Mouse (Mus musculus) midbrain, embryonic 16.5 days (tissue): ENCODE data around the gene Gm853. TPM values are rescaled to one million over a fixed set of nuclear protein-coding genes. Genes with fewer than 3 reads are reported as not detected.

Experiments used
- ATAC-seq: fragments of 200-750 bp; cut with Nextera tagmentation; 2 replicates; pipeline ENCODE4 v1.8.0; 2017; ENCODE audit warnings: moderate TSS enrichment
- H3K27ac ChIP-seq: fragments of 300-500 bp; sonication (generic); 2 replicates; pipeline ENCODE4 v1.5.1; 2014; ENCODE audit warnings: mild to moderate bottlenecking, low read length, mixed read lengths
- H3K27me3 ChIP-seq: fragments of 300-500 bp; sonication (generic); 2 replicates; pipeline ENCODE4 v1.6.1; 2014; ENCODE audit warnings: low read depth, low read length, mixed read lengths; ENCODE audit not compliant: control insufficient read depth, insufficient read depth
- H3K36me3 ChIP-seq: fragments of 300-500 bp; sonication (generic); 2 replicates; pipeline ENCODE4 v1.6.1; 2014; ENCODE audit warnings: mild to moderate bottlenecking, low read length, moderate library complexity, mixed read lengths; ENCODE audit not compliant: control insufficient read depth, insufficient read depth
- H3K4me1 ChIP-seq: fragments of 300-500 bp; sonication (generic); 2 replicates; pipeline ENCODE4 v1.6.1; 2014; ENCODE audit warnings: mild to moderate bottlenecking, low read length, mixed read lengths; ENCODE audit not compliant: control insufficient read depth, insufficient read depth
- H3K4me2 ChIP-seq: fragments of 300-500 bp; sonication (generic); 2 replicates; pipeline ENCODE4 v1.6.1; 2014; ENCODE audit warnings: mild to moderate bottlenecking, low read length, mixed read lengths
- H3K4me3 ChIP-seq: fragments of 300-500 bp; sonication (generic); 2 replicates; pipeline ENCODE4 v1.5.1; 2014; ENCODE audit warnings: low read depth, mild to moderate bottlenecking, low read length, moderate library complexity, mixed read lengths
- H3K9ac ChIP-seq: fragments of 300-500 bp; sonication (generic); 2 replicates; pipeline ENCODE4 v1.6.1; 2014; ENCODE audit warnings: low read depth, low read length, mixed read lengths
- H3K9me3 ChIP-seq: fragments of 300-500 bp; sonication (generic); replicated peaks from 2 replicates; pipeline ENCODE4 v1.6.1; 2014; ENCODE audit warnings: mild to moderate bottlenecking, low read length, mixed read lengths; ENCODE audit not compliant: control insufficient read depth, poor library complexity, severe bottlenecking
- WGBS: fragments of 180-500 bp; shearing (Covaris S2); extraction: QIAGEN DNeasy Blood & Tissue Kit; methylation state at CpG from one replicate; pipeline ENCODE4 v1.1.7; 2014; 5-methylcytosine and 5-hydroxymethylcytosine counted together
- polyA plus RNA-seq: library from polyadenylated mRNA; unstranded; fragments of >200 nt; fragmentation: Nextera tagmentation; extraction: Ambion mirVana; gene quantifications from 2 replicates; pipeline ENCODE4 v1.2.1, GENCODE M21; 2015

The Gm853 gene
- polyA plus RNA-seq, 1 experiment from 2014 or later = not detected

DNA sequence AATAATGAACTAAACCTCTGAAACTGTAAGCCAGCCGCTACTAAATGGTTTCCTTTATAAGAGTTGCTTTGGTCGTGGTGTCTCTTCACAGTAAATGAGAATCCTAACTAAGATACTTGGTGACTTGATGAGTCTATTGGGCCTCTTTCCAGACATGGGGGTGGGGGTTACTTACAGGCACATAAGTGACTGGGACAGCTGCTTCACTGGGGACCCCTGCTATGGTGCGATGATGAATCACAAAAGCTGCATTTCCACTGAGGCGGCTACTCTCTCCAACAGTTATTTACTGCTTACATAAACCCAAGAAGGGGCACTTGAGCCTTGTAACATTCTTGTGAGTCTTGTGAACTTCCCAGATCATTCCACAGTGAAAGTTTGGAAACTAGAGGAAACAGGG lies 15.4 kb upstream of the Gm853 start:
- Histone ChIP-seq H3K27ac (no peak overlapping the region), H3K27me3 (no peaks in the 10 kb centered on the region), H3K4me1 (no peaks in the 10 kb centered on the region), H3K4me3 (no peak overlapping the region), H3K36me3 (no peaks in the 10 kb centered on the region), H3K4me2 (no peak overlapping the region), H3K9me3 (no peaks in the 10 kb centered on the region), H3K9ac (no peak overlapping the region)
- WGBS = 85% methylated on average over 4 of the region's 4 CpGs
- ATAC-seq = no peak

- no peaks in the 10 kb centered on the region for H3K27me3 ChIP-seq
- H3K9me3 ChIP-seq = no peaks in the 10 kb centered on the region
- H3K4me2 ChIP-seq = no peak overlapping the region
- ATAC-seq = no peak
- H3K27ac ChIP-seq = no peak overlapping the region
- H3K4me1 ChIP-seq = no peaks in the 10 kb centered on the region
- no peak overlapping the region for H3K9ac ChIP-seq
- H3K4me3 ChIP-seq = no peak overlapping the region
- no peaks in the 10 kb centered on the region for H3K36me3 ChIP-seq
- WGBS = 50% methylated on average over 8 of the region's 8 CpGs
Observed at GRCm38 (mm10) chr4:130236361-130236760, 14.2 kb upstream of the Gm853 start.

DNA sequence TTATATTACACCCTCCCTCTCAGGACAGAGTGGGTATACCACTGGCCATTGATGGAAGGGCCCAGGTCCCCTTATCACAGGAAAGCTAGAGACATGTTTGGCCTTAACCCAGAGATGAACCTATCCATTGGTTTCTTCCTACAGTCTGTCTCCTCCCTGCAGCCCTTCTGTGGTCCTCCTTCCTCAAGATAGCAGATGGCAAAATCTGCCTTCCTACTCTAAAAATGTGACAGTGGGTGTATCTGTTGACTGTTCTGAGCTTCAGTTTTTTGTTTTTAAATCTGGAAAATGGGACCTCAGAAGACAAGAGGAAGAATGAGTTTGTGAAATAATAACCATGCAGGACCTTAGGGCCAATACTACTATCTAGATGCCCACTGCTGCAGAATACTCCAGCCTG lies 1.9 kb upstream of the Gm853 start:
- Histone ChIP-seq H3K4me3 (no peak overlapping the region), H3K4me2 (no peak overlapping the region), H3K4me1 (no peaks in the 10 kb centered on the region), H3K9ac (no peak overlapping the region), H3K27ac (no peak overlapping the region), H3K9me3 (no peaks in the 10 kb centered on the region), H3K36me3 (no peaks in the 10 kb centered on the region), H3K27me3 (no peaks in the 10 kb centered on the region)
- ATAC-seq = no peak

- H3K27me3 ChIP-seq = no peaks in the 10 kb centered on the region
- H3K9ac ChIP-seq = no peak overlapping the region
- H3K4me1 ChIP-seq = no peaks in the 10 kb centered on the region
- no peaks in the 10 kb centered on the region for H3K9me3 ChIP-seq
- H3K27ac ChIP-seq = no peak overlapping the region
- H3K4me2 ChIP-seq = no peak overlapping the region
- H3K4me3 ChIP-seq = no peak overlapping the region
- no peaks in the 10 kb centered on the region for H3K36me3 ChIP-seq
- no peak for ATAC-seq
- WGBS = 84% methylated on average over 9 of the region's 9 CpGs
Observed at GRCm38 (mm10) chr4:130220176-130220575, 2.0 kb downstream of the Gm853 start.

GRCm38 (mm10) chr4:130215392-130215791 lies 6.8 kb downstream of the Gm853 start:
- no peaks in the 10 kb centered on the region for H3K4me1 ChIP-seq
- no peaks in the 10 kb centered on the region for H3K9me3 ChIP-seq
- no peak for ATAC-seq
- no peak overlapping the region for H3K4me3 ChIP-seq
- no peaks in the 10 kb centered on the region for H3K36me3 ChIP-seq
- no peaks in the 10 kb centered on the region for H3K27me3 ChIP-seq
- H3K9ac ChIP-seq = no peak overlapping the region
- H3K4me2 ChIP-seq = no peak overlapping the region
- H3K27ac ChIP-seq = no peak overlapping the region
- whole genome bisulfite sequencing = 95% methylated on average over 8 of the region's 8 CpGs

GRCm38 (mm10) chr4:130213857-130214256 lies 8.3 kb downstream of the Gm853 start:
- no peaks in the 10 kb centered on the region for H3K4me1 ChIP-seq
- no peak overlapping the region for H3K4me3 ChIP-seq
- WGBS = 81% methylated on average over 10 of the region's 10 CpGs
- no peak for ATAC-seq
- no peaks in the 10 kb centered on the region for H3K36me3 ChIP-seq
- H3K9me3 ChIP-seq = no peaks in the 10 kb centered on the region
- no peaks in the 10 kb centered on the region for H3K27me3 ChIP-seq
- no peak overlapping the region for H3K4me2 ChIP-seq
- H3K27ac ChIP-seq = no peak overlapping the region
- no peak overlapping the region for H3K9ac ChIP-seq

DNA sequence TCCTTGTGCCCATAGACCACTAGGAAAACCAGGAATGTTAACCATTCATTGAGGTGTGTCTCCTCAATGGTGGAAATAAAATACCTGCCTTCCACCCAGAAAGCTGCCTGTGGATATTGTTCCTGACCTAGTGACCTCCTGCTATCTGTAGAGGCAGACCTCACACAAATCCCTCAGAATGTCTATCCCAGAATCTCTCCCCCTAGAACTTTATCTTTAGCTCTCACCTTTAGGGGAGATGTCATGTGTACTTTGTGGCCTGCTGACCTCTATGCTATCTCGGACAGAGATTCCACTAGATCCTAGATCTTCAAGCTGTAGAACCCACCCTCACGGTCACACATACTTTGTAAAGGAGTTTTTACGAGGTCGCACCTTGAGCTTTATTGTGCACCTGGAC lies 9.0 kb downstream of the Gm853 start:
- no peak overlapping the region for H3K4me2 ChIP-seq
- no peak overlapping the region for H3K27ac ChIP-seq
- 92% methylated on average over 4 of the region's 4 CpGs for WGBS
- H3K4me1 ChIP-seq = no peaks in the 10 kb centered on the region
- no peaks in the 10 kb centered on the region for H3K27me3 ChIP-seq
- H3K36me3 ChIP-seq = no peaks in the 10 kb centered on the region
- ATAC-seq = no peak
- H3K9ac ChIP-seq = no peak overlapping the region
- no peak overlapping the region for H3K4me3 ChIP-seq
- no peaks in the 10 kb centered on the region for H3K9me3 ChIP-seq

DNA sequence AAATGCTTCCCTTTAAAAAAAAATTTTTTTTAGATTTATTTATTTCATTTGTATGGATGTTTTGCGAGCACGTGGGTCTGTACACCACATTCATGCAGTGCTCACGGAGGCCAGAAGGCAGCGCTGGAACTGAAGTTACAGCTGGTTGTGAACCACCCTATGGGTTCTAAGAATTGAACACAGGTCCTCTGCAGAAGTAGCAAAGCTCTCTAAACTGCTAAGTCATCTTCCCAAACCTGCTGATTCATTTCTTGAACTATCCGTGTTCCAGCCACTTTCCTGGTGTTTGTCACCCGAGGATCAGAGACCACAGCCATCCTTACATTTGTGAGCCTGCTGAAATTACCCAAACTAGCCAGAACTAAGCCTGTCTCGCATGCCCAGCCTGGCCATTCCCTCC lies 9.8 kb downstream of the Gm853 start:
- Histone ChIP-seq H3K9me3 (no peaks in the 10 kb centered on the region), H3K9ac (no peak overlapping the region), H3K36me3 (no peaks in the 10 kb centered on the region), H3K27ac (no peak overlapping the region), H3K27me3 (no peaks in the 10 kb centered on the region), H3K4me2 (no peak overlapping the region), H3K4me1 (no peaks in the 10 kb centered on the region), H3K4me3 (no peak overlapping the region)
- ATAC-seq = no peak
- WGBS = 72% methylated on average over 7 of the region's 7 CpGs

GRCm38 (mm10) chr4:130211870-130212269 lies 10.3 kb downstream of the Gm853 start:
- H3K9ac ChIP-seq = no peak overlapping the region
- WGBS = 94% methylated on average over 2 of the region's 2 CpGs
- no peaks in the 10 kb centered on the region for H3K36me3 ChIP-seq
- no peak overlapping the region for H3K4me2 ChIP-seq
- no peaks in the 10 kb centered on the region for H3K4me1 ChIP-seq
- H3K27ac ChIP-seq = no peak overlapping the region
- no peak for ATAC-seq
- H3K27me3 ChIP-seq = no peaks in the 10 kb centered on the region
- no peaks in the 10 kb centered on the region for H3K9me3 ChIP-seq
- H3K4me3 ChIP-seq = no peak overlapping the region
